Mouse (Mus musculus): ENCODE data around the gene Ndufs1. TPM values are rescaled to one million over a fixed set of nuclear protein-coding genes. Genes with fewer than 3 reads are reported as not detected.

Gene Ndufs1
- polyA plus RNA-seq, 1 experiment from 2014 or later, result 125 TPM

- WGBS, result 96% methylated on average over 2 of the region's 2 CpGs
- H3K27ac ChIP-seq (ENCODE audit: low read length), result no peak overlapping the region
- H3K4me2 ChIP-seq (replicated peaks; ENCODE audit: low read depth, low read length), result no peak overlapping the region
- no peaks in the 10 kb centered on the region for H3K27me3 ChIP-seq (ENCODE audit: control insufficient read depth, insufficient read depth, low read length)
- no peaks in the 10 kb centered on the region for H3K9me3 ChIP-seq (ENCODE audit: control insufficient read depth, low read depth, low read length)
- peaks cover 47% of the 10 kb centered on the region for H3K36me3 ChIP-seq (ENCODE audit: control insufficient read depth, insufficient read depth, low read length)
- ATAC-seq (ENCODE audit: insufficient number of reproducible peaks, insufficient read depth, low FRiP score, low read depth), result no peak
- H3K9ac ChIP-seq (replicated peaks; ENCODE audit: low read depth, low read length), result no peak overlapping the region
- H3K4me1 ChIP-seq (ENCODE audit: control insufficient read depth, insufficient read depth, low read length), result peaks cover 8% of the 10 kb centered on the region; the same call in 1 of the 2 replicates
- no peak overlapping the region for H3K4me3 ChIP-seq (ENCODE audit: low read depth, low read length)
Observed at GRCm38 (mm10) chr1:63120382-63120781, 56.3 kb downstream of the Ndufs1 start.

- Histone ChIP-seq H3K27ac (ENCODE audit: low read length) (no peak overlapping the region), H3K9me3 (ENCODE audit: control insufficient read depth, low read depth, low read length) (no peaks in the 10 kb centered on the region), H3K4me2 (replicated peaks; ENCODE audit: low read depth, low read length) (no peak overlapping the region), H3K9ac (replicated peaks; ENCODE audit: low read depth, low read length) (no peak overlapping the region), H3K4me1 (ENCODE audit: control insufficient read depth, insufficient read depth, low read length) (peaks cover 8% of the 10 kb centered on the region; the same call in 1 of the 2 replicates), H3K27me3 (ENCODE audit: control insufficient read depth, insufficient read depth, low read length) (no peaks in the 10 kb centered on the region), H3K36me3 (ENCODE audit: control insufficient read depth, insufficient read depth, low read length) (peaks cover 45% of the 10 kb centered on the region), H3K4me3 (ENCODE audit: low read depth, low read length) (no peak overlapping the region)
- no peak for ATAC-seq (ENCODE audit: insufficient number of reproducible peaks, insufficient read depth, low FRiP score, low read depth)
- 84% methylated on average over 4 of the region's 4 CpGs for WGBS
Observed at GRCm38 (mm10) chr1:63119675-63120074, 57.0 kb downstream of the Ndufs1 start.

- H3K9me3 ChIP-seq (ENCODE audit: control insufficient read depth, low read depth, low read length), result no peaks in the 10 kb centered on the region
- H3K9ac ChIP-seq (replicated peaks; ENCODE audit: low read depth, low read length), result peak overlapping the region; percentile 100; the same call in 1 of the 2 replicates
- H3K4me3 ChIP-seq (ENCODE audit: low read depth, low read length), result peak overlapping the region; percentile 87
- H3K36me3 ChIP-seq (ENCODE audit: control insufficient read depth, insufficient read depth, low read length), result peaks cover 23% of the 10 kb centered on the region
- peak overlapping the region; percentile 100 for H3K27ac ChIP-seq (ENCODE audit: low read length)
- peaks cover 16% of the 10 kb centered on the region; the same call in 1 of the 2 replicates for H3K4me1 ChIP-seq (ENCODE audit: control insufficient read depth, insufficient read depth, low read length)
- no peaks in the 10 kb centered on the region for H3K27me3 ChIP-seq (ENCODE audit: control insufficient read depth, insufficient read depth, low read length)
- no peak for ATAC-seq (ENCODE audit: insufficient number of reproducible peaks, insufficient read depth, low FRiP score, low read depth)
- 31% methylated on average over 3 of the region's 3 CpGs for WGBS
- peak overlapping the region; percentile 80 for H3K4me2 ChIP-seq (replicated peaks; ENCODE audit: low read depth, low read length)
Observed at GRCm38 (mm10) chr1:63115540-63115939, 61.1 kb downstream of the Ndufs1 start.

- peak overlapping the region; percentile 80 for H3K4me2 ChIP-seq (replicated peaks; ENCODE audit: low read depth, low read length)
Observed at GRCm38 (mm10) chr1:63115096-63115495, 61.5 kb downstream of the Ndufs1 start.

GRCm38 (mm10) chr1:63114136-63114781 lies 62.4 kb downstream of the Ndufs1 start, which contains the start of gene Ino80d:
Gene Ino80d, minus strand, starts transcription at chr1:63114667.
- Histone ChIP-seq H3K4me1 (ENCODE audit: control insufficient read depth, insufficient read depth, low read length) (peaks cover 22% of the 10 kb centered on the region; the same call in 1 of the 2 replicates), H3K27ac (ENCODE audit: low read length) (peak within 1 kb of the TSS; percentile 100), H3K4me3 (ENCODE audit: low read depth, low read length) (peak within 1 kb of the TSS; percentile 87), H3K4me2 (replicated peaks; ENCODE audit: low read depth, low read length) (peak within 1 kb of the TSS; percentile 80), H3K36me3 (ENCODE audit: control insufficient read depth, insufficient read depth, low read length) (peaks cover 12% of the 10 kb centered on the region), H3K9me3 (ENCODE audit: control insufficient read depth, low read depth, low read length) (no peaks in the 10 kb centered on the region), H3K9ac (replicated peaks; ENCODE audit: low read depth, low read length) (peak within 1 kb of the TSS; percentile 100), H3K27me3 (ENCODE audit: control insufficient read depth, insufficient read depth, low read length) (no peaks in the 10 kb centered on the region)
- WGBS, result 1% methylated on average over 20 of the region's 42 CpGs
- ATAC-seq (ENCODE audit: insufficient number of reproducible peaks, insufficient read depth, low FRiP score, low read depth), result peak; percentile 87

More at GRCm38 (mm10) chr1:63115096-63115495, 61.5 kb downstream of the Ndufs1 start:
- Histone ChIP-seq H3K27me3 (ENCODE audit: control insufficient read depth, insufficient read depth, low read length) (no peaks in the 10 kb centered on the region), H3K4me3 (ENCODE audit: low read depth, low read length) (peak overlapping the region; percentile 87), H3K9me3 (ENCODE audit: control insufficient read depth, low read depth, low read length) (no peaks in the 10 kb centered on the region), H3K4me1 (ENCODE audit: control insufficient read depth, insufficient read depth, low read length) (peaks cover 20% of the 10 kb centered on the region; the same call in 1 of the 2 replicates), H3K27ac (ENCODE audit: low read length) (peak overlapping the region; percentile 100), H3K36me3 (ENCODE audit: control insufficient read depth, insufficient read depth, low read length) (peaks cover 19% of the 10 kb centered on the region), H3K9ac (replicated peaks; ENCODE audit: low read depth, low read length) (peak overlapping the region; percentile 100)
- no peak for ATAC-seq (ENCODE audit: insufficient number of reproducible peaks, insufficient read depth, low FRiP score, low read depth)
- 12% methylated on average over 4 of the region's 4 CpGs for WGBS

GRCm38 (mm10) chr1:63113274-63114135 lies 63.1 kb downstream of the Ndufs1 start:
- 1% methylated on average over 50 of the region's 92 CpGs for WGBS
- H3K4me2 ChIP-seq (replicated peaks; ENCODE audit: low read depth, low read length), result peak overlapping the region; percentile 80
- H3K4me3 ChIP-seq (ENCODE audit: low read depth, low read length), result peak overlapping the region; percentile 87
- ATAC-seq (ENCODE audit: insufficient number of reproducible peaks, insufficient read depth, low FRiP score, low read depth), result peak; percentile 44
- H3K27me3 ChIP-seq (ENCODE audit: control insufficient read depth, insufficient read depth, low read length), result no peaks in the 10 kb centered on the region
- H3K4me1 ChIP-seq (ENCODE audit: control insufficient read depth, insufficient read depth, low read length), result peaks cover 22% of the 10 kb centered on the region; the same call in 1 of the 2 replicates
- H3K9me3 ChIP-seq (ENCODE audit: control insufficient read depth, low read depth, low read length), result no peaks in the 10 kb centered on the region
- peak overlapping the region; percentile 100 for H3K9ac ChIP-seq (replicated peaks; ENCODE audit: low read depth, low read length)
- peak overlapping the region; percentile 100 for H3K27ac ChIP-seq (ENCODE audit: low read length)
- peaks cover 6% of the 10 kb centered on the region; the same call in 1 of the 2 replicates for H3K36me3 ChIP-seq (ENCODE audit: control insufficient read depth, insufficient read depth, low read length)

- H3K4me2 ChIP-seq (replicated peaks; ENCODE audit: low read depth, low read length), result peak overlapping the region; percentile 80
- WGBS, result 1% methylated on average over 11 of the region's 11 CpGs
- ATAC-seq (ENCODE audit: insufficient number of reproducible peaks, insufficient read depth, low FRiP score, low read depth), result 0 out of 2 replicates have a peak, but pooled peaks have one; percentile 4
Observed at GRCm38 (mm10) chr1:63112865-63113261, 63.8 kb downstream of the Ndufs1 start.

GRCm38 (mm10) chr1:63112151-63112864 lies 64.3 kb downstream of the Ndufs1 start:
- Histone ChIP-seq H3K4me3 (ENCODE audit: low read depth, low read length) (peak overlapping the region; percentile 87), H3K4me1 (ENCODE audit: control insufficient read depth, insufficient read depth, low read length) (peaks cover 22% of the 10 kb centered on the region; the same call in 1 of the 2 replicates), H3K9ac (replicated peaks; ENCODE audit: low read depth, low read length) (peak overlapping the region; percentile 100), H3K27ac (ENCODE audit: low read length) (peak overlapping the region; percentile 100), H3K36me3 (ENCODE audit: control insufficient read depth, insufficient read depth, low read length) (no peaks in the 10 kb centered on the region), H3K27me3 (ENCODE audit: control insufficient read depth, insufficient read depth, low read length) (no peaks in the 10 kb centered on the region), H3K9me3 (ENCODE audit: control insufficient read depth, low read depth, low read length) (no peaks in the 10 kb centered on the region), H3K4me2 (replicated peaks; ENCODE audit: low read depth, low read length) (peak overlapping the region; percentile 80)
- no peak for ATAC-seq (ENCODE audit: insufficient number of reproducible peaks, insufficient read depth, low FRiP score, low read depth)
- 44% methylated on average over 8 of the region's 8 CpGs for WGBS

More at GRCm38 (mm10) chr1:63112865-63113261, 63.8 kb downstream of the Ndufs1 start:
- Histone ChIP-seq H3K27ac (ENCODE audit: low read length) (peak overlapping the region; percentile 100), H3K36me3 (ENCODE audit: control insufficient read depth, insufficient read depth, low read length) (no peaks in the 10 kb centered on the region), H3K9ac (replicated peaks; ENCODE audit: low read depth, low read length) (peak overlapping the region; percentile 100), H3K4me1 (ENCODE audit: control insufficient read depth, insufficient read depth, low read length) (peaks cover 22% of the 10 kb centered on the region; the same call in 1 of the 2 replicates), H3K27me3 (ENCODE audit: control insufficient read depth, insufficient read depth, low read length) (no peaks in the 10 kb centered on the region), H3K4me3 (ENCODE audit: low read depth, low read length) (peak overlapping the region; percentile 87), H3K9me3 (ENCODE audit: control insufficient read depth, low read depth, low read length) (no peaks in the 10 kb centered on the region)

Measured in stomach, embryonic 14.5 days (tissue).